Mouse (Mus musculus) Patski (cell line): ENCODE measurements around the gene Cybc1. TPM values are rescaled to one million over a fixed set of nuclear protein-coding genes. Genes with fewer than 3 reads are reported as not detected.

ENCODE experiments used
- ATAC-seq: fragments of 100-300 bp; one replicate; pipeline ENCODE4 v1.8.0; 2021
- CTCF ChIA-PET: fragments of 350-600 bp; sonication (Branson Sonifier 250); formaldehyde crosslinking; loops from one replicate; lab custom pipeline; 2022; ENCODE audit warnings: inconsistent platforms; lab: Charles Lee
- POLR2A ChIA-PET: fragments of 350-600 bp; sonication (Branson Sonifier 250); formaldehyde crosslinking; loops from one replicate; lab custom pipeline; 2022; ENCODE audit warnings: antibody characterized with exemption, inconsistent platforms; lab: Charles Lee
- DNase-seq: peaks from one replicate; pipeline ENCODE4 v3.0.0-alpha.2; 2011; ENCODE audit warnings: low read depth, low spot score
- H3K27me3 ChIP-seq: fragments of 371-371 bp; one replicate; pipeline ENCODE4 v1.5.1; 2021
- CTCF ChIP-seq: fragments of 100-300 bp; IDR thresholded peaks from one replicate; pipeline ENCODE4 v1.5.1; 2021
- in situ Hi-C: fragments of 300-500 bp; cut with MboI; formaldehyde crosslinking; loops from 3 replicates; pipeline ENCODE4 v1.11.1; 2018; ENCODE audit warnings: low pct_unique_long_range_greater_than_20kb, mixed read lengths
- polyA plus RNA-seq: library from polyadenylated mRNA; unstranded; gene quantifications from one replicate; pipeline ENCODE4 v1.2.3, GENCODE M21; 2021

Gene Cybc1
- 33.3 TPM for polyA plus RNA-seq

DNA sequence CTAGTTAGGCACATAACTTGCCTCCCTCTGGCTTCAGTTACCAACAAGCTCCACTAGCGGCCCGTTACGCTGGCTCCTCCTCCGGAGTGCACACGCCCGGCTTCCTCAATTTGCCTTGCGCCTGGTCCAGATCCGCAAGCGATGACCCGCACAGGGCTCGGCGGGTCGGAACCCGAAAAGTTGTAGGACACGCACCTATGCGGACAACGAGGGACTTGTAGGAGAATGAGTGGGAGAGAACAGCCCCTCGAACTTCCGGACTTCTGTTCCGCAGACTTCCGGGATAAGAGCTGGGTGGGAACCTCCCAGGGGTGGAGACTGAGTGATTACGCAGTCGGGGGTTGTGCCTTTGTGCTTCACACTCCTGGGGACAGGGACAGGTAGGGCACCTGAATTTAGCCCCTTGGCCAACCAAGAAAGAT is at the start of gene Cybc1:
Cybc1 (minus strand) TSS at position 305 of the 422 bp plus-strand sequence.
- ATAC-seq = peak; percentile 82
- CTCF ChIA-PET = no interaction called here
- POLR2A ChIA-PET = interaction anchor here (0.6 to 1.3 kb wide), 2 partner anchors 9 to 122 kb away, joined by 3 to 8 read pairs; partner anchors contain the start of gene Narf
- no peak for DNase-seq
- no peaks in the 10 kb centered on the region for H3K27me3 ChIP-seq
- TF ChIP-seq CTCF = no peak
- in situ Hi-C loops = no loop called here

DNA sequence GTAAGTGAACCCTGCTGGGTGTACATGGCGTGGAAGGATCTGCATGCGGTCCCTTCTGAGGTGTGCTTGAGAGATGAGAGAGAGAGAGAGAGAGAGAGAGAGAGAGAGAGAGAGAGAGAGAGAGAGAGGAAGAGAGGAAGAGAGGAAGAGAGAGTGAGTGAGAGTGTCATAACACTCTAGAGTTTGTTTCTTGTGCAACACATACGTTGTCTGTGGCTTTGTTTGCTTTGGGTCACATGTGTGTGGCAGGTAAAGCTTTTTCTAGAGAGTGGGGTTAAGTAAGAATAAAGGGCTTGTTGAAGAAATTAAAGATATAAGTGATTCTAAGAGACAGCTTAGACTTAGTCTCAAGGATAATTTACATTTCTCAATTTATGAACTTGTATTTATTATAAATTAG is 48.9 kb upstream of the Cybc1 start:
- DNase-seq (no peak), ATAC-seq (no peak)
- ChIA-PET CTCF (no interaction called here), POLR2A (no interaction called here)
- TF ChIP-seq CTCF = no peak
- no peaks in the 10 kb centered on the region for H3K27me3 ChIP-seq
- in situ Hi-C loops = no loop called here

DNA sequence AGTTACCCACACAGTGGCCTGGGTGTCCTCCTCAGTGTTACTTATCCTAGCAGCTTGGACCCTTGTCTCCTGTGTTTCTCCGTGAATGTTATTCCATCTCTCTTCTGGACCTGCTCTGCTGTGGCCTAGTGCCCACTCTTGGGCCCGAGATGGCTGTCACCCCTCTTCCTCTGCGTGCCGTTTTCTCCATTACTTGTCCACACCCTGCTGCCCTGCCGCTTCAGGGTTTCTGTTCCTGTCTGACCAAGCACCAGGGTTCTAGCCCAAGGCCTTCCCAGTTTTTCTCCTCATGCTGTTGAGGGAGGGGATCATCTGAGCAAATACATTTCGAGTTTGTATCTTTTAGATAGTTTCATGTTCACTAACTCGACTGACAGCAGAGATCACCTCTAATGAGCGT is 48.4 kb upstream of the Cybc1 start:
- ChIA-PET POLR2A (no interaction called here), CTCF (no interaction called here)
- no peak for DNase-seq
- no peak for ATAC-seq
- in situ Hi-C loops = no loop called here
- TF ChIP-seq CTCF = no peak
- no peaks in the 10 kb centered on the region for H3K27me3 ChIP-seq

DNA sequence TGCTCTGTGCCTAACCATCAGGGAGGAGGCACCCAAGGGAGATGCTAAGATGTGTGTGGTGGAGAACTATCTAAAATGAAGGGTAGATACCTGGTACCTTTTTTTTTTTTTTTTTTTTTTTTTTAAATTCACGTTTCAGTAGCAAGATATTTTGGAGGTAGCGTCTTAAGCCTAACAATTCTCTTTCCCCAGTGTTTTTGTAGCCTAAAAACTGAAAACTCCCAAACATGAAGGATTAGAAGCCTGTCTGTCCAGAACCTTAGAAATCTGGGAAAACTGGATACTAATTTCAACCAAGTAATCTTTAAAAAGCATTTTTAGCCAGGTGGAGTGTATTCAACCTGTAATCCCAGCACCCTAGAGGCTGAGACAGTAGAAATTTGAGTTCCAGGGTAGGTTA is 32.0 kb upstream of the Cybc1 start:
- no peak for DNase-seq
- ATAC-seq = no peak
- no peak for TF ChIP-seq CTCF
- POLR2A ChIA-PET = interaction anchor here (0.6 kb wide), 1 partner anchor 7 kb away, joined by 4 read pairs; no protein-coding TSS in a partner anchor
- CTCF ChIA-PET = no interaction called here
- in situ Hi-C loops = no loop called here
- no peaks in the 10 kb centered on the region for H3K27me3 ChIP-seq

DNA sequence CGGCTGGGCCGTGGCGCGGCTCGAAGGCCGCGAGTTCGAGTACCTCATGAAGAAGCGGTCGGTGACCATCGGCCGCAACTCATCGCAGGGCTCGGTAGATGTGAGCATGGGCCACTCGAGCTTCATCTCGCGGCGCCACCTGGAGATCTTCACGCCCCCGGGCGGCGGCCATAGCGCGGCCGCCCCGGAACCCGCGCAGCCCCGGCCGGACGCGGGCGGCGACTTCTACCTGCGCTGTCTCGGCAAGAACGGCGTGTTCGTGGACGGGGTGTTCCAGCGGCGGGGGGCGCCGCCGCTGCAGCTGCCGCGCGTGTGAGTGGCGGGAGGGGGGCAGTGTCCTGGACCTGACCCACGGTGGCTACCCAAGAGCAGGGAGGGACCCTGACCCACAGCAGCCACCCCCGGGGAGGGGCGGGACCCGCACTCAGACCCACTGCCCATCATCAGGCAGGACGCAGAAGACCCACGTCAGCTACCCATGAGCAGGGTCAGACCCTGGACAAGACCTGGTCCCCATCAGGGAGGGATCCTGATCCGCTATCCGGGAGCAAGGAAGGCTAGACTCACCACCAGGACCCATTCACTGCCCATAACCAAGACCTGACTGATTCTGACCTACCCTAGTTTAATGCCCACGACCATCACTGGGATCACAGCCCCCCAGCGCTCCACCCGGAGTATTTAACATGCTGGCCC is 31.2 kb upstream of the Cybc1 start:
- TF ChIP-seq CTCF = no peak
- H3K27me3 ChIP-seq = no peaks in the 10 kb centered on the region
- ChIA-PET POLR2A (interaction anchor here (0.6 to 1.4 kb wide), 4 partner anchors 8 to 228 kb away, joined by 3 to 4 read pairs (median 3); no protein-coding TSS in a partner anchor), CTCF (no interaction called here)
- in situ Hi-C loops = no loop called here
- ATAC-seq (peak; percentile 10), DNase-seq (no peak)

DNA sequence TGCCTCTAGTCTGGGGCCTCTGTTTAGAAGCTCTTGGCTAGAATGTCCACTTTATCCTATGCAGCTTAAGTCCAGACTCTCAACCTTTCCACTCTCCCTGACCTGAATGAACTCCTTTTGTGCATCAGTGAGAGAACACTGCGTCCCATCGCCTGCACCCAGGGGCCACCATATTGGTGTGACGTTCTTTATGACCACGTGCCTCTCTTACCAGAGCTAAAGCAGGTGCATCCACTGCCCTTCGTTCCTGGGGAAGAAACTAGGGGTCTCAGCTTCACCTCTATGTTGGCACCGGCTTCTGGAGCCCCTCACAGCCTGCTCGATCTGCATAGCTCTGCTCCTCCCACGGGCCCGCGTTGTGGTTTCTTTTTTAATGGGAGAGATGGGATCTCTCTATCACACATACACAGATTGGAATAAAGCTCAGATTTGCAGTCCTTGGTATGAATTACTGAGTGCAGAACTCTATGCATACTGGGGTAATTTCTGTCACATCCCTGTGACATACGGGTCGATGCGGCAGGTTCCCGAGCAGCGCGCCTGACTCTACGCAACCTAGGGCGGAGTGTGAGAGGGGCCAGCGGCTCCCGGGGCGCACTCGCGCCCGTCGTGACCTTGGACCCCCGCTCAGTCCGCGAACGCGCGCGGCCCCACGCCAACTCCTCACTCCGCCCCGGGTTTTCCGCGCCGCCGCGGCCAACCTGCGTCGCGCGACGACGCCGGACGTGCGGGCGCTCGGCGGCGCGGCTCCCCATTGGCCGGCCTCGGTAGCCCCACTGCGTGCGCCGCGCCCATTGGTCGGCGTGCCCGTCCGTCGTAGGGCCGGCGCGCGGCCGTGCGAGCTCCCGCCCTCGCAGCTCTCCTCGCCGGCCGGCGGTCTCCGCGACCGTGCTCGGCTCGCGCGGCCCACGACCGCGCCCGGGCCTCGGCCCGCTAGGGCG is 30.3 kb upstream of the Cybc1 start, which contains the start of gene Foxk2:
Foxk2 (plus strand) TSS at position 831 of the 941 bp plus-strand sequence.
- in situ Hi-C loops = no loop called here
- POLR2A ChIA-PET = interaction anchor here (0.6 to 1.4 kb wide), 8 partner anchors 9 to 174 kb away, joined by 3 to 4 read pairs (median 3); no protein-coding TSS in a partner anchor
- no peak for TF ChIP-seq CTCF
- DNase-seq (no peak), ATAC-seq (peak; percentile 96)
- H3K27me3 ChIP-seq = no peaks in the 10 kb centered on the region
- CTCF ChIA-PET = interaction anchor here (1.1 to 1.4 kb wide), 2 partner anchors 9 to 24 kb away, joined by 3 to 5 read pairs; no protein-coding TSS in a partner anchor

DNA sequence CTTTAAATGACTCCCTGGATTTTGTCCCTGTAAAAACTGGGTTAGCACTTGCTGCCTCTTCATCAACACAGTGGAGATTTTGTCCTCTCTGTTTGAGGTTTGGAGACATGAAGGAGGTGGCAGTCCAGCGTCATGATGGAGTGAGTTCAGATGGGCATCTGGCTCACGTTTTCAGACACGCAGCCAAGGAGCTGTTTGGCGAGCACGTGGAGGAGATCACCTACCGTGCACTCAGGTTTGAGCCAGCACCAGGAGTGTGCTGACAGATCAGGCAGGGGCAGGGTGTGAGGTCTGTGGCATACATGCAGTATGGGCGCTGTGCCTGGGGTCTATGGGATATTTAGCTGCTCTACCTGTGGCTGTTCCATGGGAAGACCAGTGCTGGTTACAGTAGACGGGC is 21.1 kb upstream of the Cybc1 start:
- POLR2A ChIA-PET = interaction anchor here (1.0 kb wide), 1 partner anchor 9 kb away, joined by 3 read pairs; no protein-coding TSS in a partner anchor
- DNase-seq (no peak), ATAC-seq (no peak)
- in situ Hi-C loops = no loop called here
- no peaks in the 10 kb centered on the region for H3K27me3 ChIP-seq
- CTCF ChIA-PET = interaction anchor here (1.2 kb wide), 1 partner anchor 9 kb away, joined by 3 read pairs; no protein-coding TSS in a partner anchor
- TF ChIP-seq CTCF = no peak

DNA sequence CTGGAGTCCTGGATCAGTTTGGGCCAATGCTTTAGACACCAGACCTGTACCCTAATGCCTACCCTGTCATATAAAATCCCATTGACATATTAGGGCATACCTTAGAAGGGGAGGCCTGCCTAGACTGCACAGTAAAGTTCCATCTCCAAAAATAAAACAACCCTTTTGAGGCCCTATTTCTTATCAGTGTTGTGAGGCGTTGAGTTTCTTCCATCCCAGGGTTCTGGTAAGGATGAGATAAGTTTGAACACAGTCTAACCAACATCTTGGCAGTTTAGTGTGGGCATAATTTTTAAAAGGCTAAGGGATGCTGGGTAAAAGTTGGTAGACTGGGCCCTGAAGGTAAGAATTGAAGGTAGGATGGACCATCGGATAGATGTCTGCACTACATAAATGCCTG is 10.5 kb upstream of the Cybc1 start:
- CTCF ChIA-PET = no interaction called here
- ATAC-seq (no peak), DNase-seq (no peak)
- POLR2A ChIA-PET = no interaction called here
- H3K27me3 ChIP-seq = no peaks in the 10 kb centered on the region
- in situ Hi-C loops = no loop called here
- TF ChIP-seq CTCF = no peak

DNA sequence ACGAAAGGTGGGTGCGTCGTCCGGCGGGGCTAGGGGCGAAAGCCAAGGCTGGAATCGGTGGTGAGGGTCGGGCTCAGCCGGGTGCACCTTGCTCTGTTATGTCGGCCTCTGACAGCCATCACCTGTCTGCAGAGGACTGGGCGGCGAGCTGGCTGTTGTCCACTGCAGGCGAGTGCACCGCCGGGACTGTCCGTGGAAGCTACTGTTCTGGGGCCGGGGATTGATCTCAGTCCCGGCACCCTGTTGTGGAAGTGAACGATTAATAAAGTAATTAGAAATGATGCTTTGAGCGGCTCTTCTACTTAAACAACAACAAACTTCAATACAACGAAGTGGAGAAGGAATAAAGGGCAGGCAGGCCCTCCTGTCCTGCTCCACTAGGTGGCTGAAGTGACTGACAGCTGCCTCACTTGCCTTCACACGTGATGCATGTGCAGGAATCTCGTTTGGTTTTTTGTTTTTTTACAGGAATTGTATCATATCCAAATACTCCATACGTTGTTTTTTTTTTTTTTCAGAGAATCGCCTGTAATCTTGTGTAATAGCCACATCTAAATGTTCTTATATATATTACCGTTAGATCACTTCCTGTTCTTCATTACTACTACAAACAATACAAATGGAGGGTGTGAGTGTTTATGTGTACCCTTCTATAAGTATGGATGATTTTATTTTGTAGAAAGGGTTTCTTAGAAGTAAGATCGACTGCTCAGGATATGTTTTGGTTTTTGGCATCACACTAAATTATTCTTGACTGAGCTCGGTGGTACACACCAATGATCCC is 8.4 kb upstream of the Cybc1 start:
- DNase-seq = no peak
- ChIA-PET POLR2A (interaction anchor here (1.2 to 2.2 kb wide), 2 partner anchors 9 to 21 kb away, joined by 4 to 8 read pairs; partner anchors contain the start of gene Cybc1), CTCF (interaction anchor here (1.4 to 2.6 kb wide), 3 partner anchors 12 to 14 kb away, joined by 4 to 12 read pairs (median 5); no protein-coding TSS in a partner anchor)
- peak; percentile 28 for ATAC-seq
- no peaks in the 10 kb centered on the region for H3K27me3 ChIP-seq
- in situ Hi-C loops = no loop called here
- peak; percentile 39 for TF ChIP-seq CTCF
